Comparison of ENCODE assay signal across 8 mouse cellular contexts in genomic region chrX:143736035-143736434, GRCm38 (mm10).
DNase-seq lines count a peak whose midpoint lies in the region.

No protein-coding gene starts in this region.

- DNase-seq in cerebellum, adult 9-11 months, result peak; percentile 1
- no peak for DNase-seq in cerebellum, adult 11-12 months
- DNase-seq in left cerebral cortex, adult 18-20 months (ENCODE audit: low spot score in 2 of 2), result peak; percentile 12
- DNase-seq in left cerebral cortex, postnatal 25 days (ENCODE audit: low spot score in 2 of 2), result no peak
- DNase-seq in NIH3T3 (ENCODE audit: low read depth) (peak; percentile 46), MN1 (ENCODE audit: low spot score) (no peak)
- DNase-seq in induced T-regulatory cell, adult 2 months (ENCODE audit: low read depth), result peak; percentile 2
- no peak for DNase-seq in yolk sac, embryonic 10.5 days (ENCODE audit: low spot score)

- intact Hi-C loops in left cerebral cortex, postnatal 25 days (cut with DNase I), result no loop called here

Comparison
In these comparisons a context has a peak if more than half of its experiments do, and no peak if none do; other contexts are left out.
1. DNase-seq: peak in cerebellum, adult 9-11 months (single experiment), left cerebral cortex, adult 18-20 months (2 of 2), NIH3T3 (single experiment) and induced T-regulatory cell, adult 2 months (single experiment); none in cerebellum, adult 11-12 months (single experiment), left cerebral cortex, postnatal 25 days (0 of 2), MN1 (single experiment) and yolk sac, embryonic 10.5 days (single experiment).